Mouse (Mus musculus): ENCODE results near the gene Adgrb3.

Adgrb3 gene

GRCm38 (mm10) chr1:25828971-25829920 lies at the start of gene Adgrb3:
Gene Adgrb3, minus strand, starts transcription at chr1:25829707.
- DNase-seq (ENCODE audit: low spot score), result no peak

- DNase-seq (ENCODE audit: low spot score), result no peak
These were observed 48.0 kb upstream of the Adgrb3 start for GRCm38 (mm10) chr1:25877526-25877925.

GRCm38 (mm10) chr1:25857473-25857872 lies 28.0 kb upstream of the Adgrb3 start:
- DNase-seq (ENCODE audit: low spot score), result no peak

GRCm38 (mm10) chr1:25854451-25854978 lies 25.0 kb upstream of the Adgrb3 start:
- no peak for DNase-seq (ENCODE audit: low spot score)

GRCm38 (mm10) chr1:25832260-25832659 lies 2.8 kb upstream of the Adgrb3 start:
- DNase-seq (ENCODE audit: low spot score), result no peak

GRCm38 (mm10) chr1:25831521-25831900 lies 2.0 kb upstream of the Adgrb3 start:
- DNase-seq (ENCODE audit: low spot score), result no peak

GRCm38 (mm10) chr1:25830757-25831520 lies 1.4 kb upstream of the Adgrb3 start:
- DNase-seq (ENCODE audit: low spot score), result no peak

GRCm38 (mm10) chr1:25829921-25830751 lies 629 bp upstream of the Adgrb3 start:
- peak; percentile 7 for DNase-seq (ENCODE audit: low spot score)

GRCm38 (mm10) chr1:25828071-25828755 lies 1.3 kb downstream of the Adgrb3 start:
- no peak for DNase-seq (ENCODE audit: low spot score)

- no peak for DNase-seq (ENCODE audit: low spot score)
These were observed 2.1 kb downstream of the Adgrb3 start for GRCm38 (mm10) chr1:25827436-25827835.

GRCm38 (mm10) chr1:25826771-25827170 lies 2.7 kb downstream of the Adgrb3 start:
- no peak for DNase-seq (ENCODE audit: low spot score)

GRCm38 (mm10) chr1:25824626-25825025 lies 4.9 kb downstream of the Adgrb3 start:
- no peak for DNase-seq (ENCODE audit: low spot score)

- no peak for DNase-seq (ENCODE audit: low spot score)
These were observed 5.5 kb downstream of the Adgrb3 start for GRCm38 (mm10) chr1:25823961-25824360.

GRCm38 (mm10) chr1:25815491-25815890 lies 14.0 kb downstream of the Adgrb3 start:
- DNase-seq (ENCODE audit: low spot score), result no peak

GRCm38 (mm10) chr1:25778784-25779183 lies 50.7 kb downstream of the Adgrb3 start:
- DNase-seq (ENCODE audit: low spot score), result no peak

GRCm38 (mm10) chr1:25777459-25777858 lies 52.0 kb downstream of the Adgrb3 start:
- no peak for DNase-seq (ENCODE audit: low spot score)

GRCm38 (mm10) chr1:25775440-25776130 lies 53.9 kb downstream of the Adgrb3 start:
- no peak for DNase-seq (ENCODE audit: low spot score)

- DNase-seq (ENCODE audit: low spot score), result no peak
These were observed 60.5 kb downstream of the Adgrb3 start for GRCm38 (mm10) chr1:25768958-25769357.

GRCm38 (mm10) chr1:25755265-25755664 lies 74.2 kb downstream of the Adgrb3 start:
- DNase-seq (ENCODE audit: low spot score), result no peak

GRCm38 (mm10) chr1:25754528-25754927 lies 75.0 kb downstream of the Adgrb3 start:
- DNase-seq (ENCODE audit: low spot score), result no peak

- DNase-seq (ENCODE audit: low spot score), result no peak
These were observed 83.9 kb downstream of the Adgrb3 start for GRCm38 (mm10) chr1:25745575-25745974.
